8 mouse cellular contexts compared by ENCODE assay signal in genomic region chr2:101628297-101629236, GRCm38 (mm10). TPM values are rescaled to one million over a fixed set of nuclear protein-coding genes. Genes with fewer than 3 reads are reported as not detected.
DNase-seq lines count a peak whose midpoint lies in the region; ATAC-seq lines count a peak whose summit lies in the region.

No protein-coding gene starts in this region.

- peak overlapping the region; percentile 90 for H3K27ac ChIP-seq in intestine, embryonic 15.5 days
- H3K27ac ChIP-seq in midbrain, embryonic 10.5 days (replicated peaks): peak overlapping the region; percentile 90

- H3K27me3 ChIP-seq in intestine, embryonic 15.5 days (replicated peaks): no peaks in the 10 kb centered on the region
- no peaks in the 10 kb centered on the region for H3K27me3 ChIP-seq in midbrain, embryonic 10.5 days (ENCODE audit: low read depth, poor library complexity, severe bottlenecking)

- intact Hi-C loops in gastrocnemius, postnatal 36 days (cut with DNase I): no loop called here
- intact Hi-C loops in left cerebral cortex, postnatal 25 days (cut with DNase I): no loop called here

- no peaks in the 10 kb centered on the region for H3K9me3 ChIP-seq in intestine, embryonic 15.5 days
- H3K9me3 ChIP-seq in midbrain, embryonic 10.5 days (replicated peaks): no peaks in the 10 kb centered on the region

- H3K9ac ChIP-seq in intestine, embryonic 15.5 days: peak overlapping the region; percentile 73

- peak overlapping the region; percentile 62 for H3K4me2 ChIP-seq in intestine, embryonic 15.5 days (replicated peaks)

- no peaks in the 10 kb centered on the region for H3K4me1 ChIP-seq in intestine, embryonic 15.5 days (replicated peaks)
- peaks cover 16% of the 10 kb centered on the region for H3K4me1 ChIP-seq in midbrain, embryonic 10.5 days

- H3K36me3 ChIP-seq in intestine, embryonic 15.5 days: no peaks in the 10 kb centered on the region
- H3K36me3 ChIP-seq in midbrain, embryonic 10.5 days: no peaks in the 10 kb centered on the region

- DNase-seq in thymus, postnatal 4 days: peak; percentile 52
- DNase-seq in thymus, postnatal 0 days (ENCODE audit: low spot score): no peak
- peak; percentile 91 for DNase-seq in embryo, embryonic 11.5 days (ENCODE audit: low read depth, low spot score)
- DNase-seq in gastrocnemius, postnatal 36 days: peak; percentile 36 to 72
- peak; percentile 90 to 98 for DNase-seq in left cerebral cortex, postnatal 25 days (ENCODE audit: low spot score in 2 of 2)
- DNase-seq in midbrain, embryonic 10.5 days (ENCODE audit: low spot score): peak; percentile 82
- peak; percentile 47 for DNase-seq in right cerebral cortex, postnatal 4 days

- peak; percentile 100 for ATAC-seq in intestine, embryonic 15.5 days

- H3K4me3 ChIP-seq in intestine, embryonic 15.5 days (replicated peaks): peak overlapping the region; percentile 72
- H3K4me3 ChIP-seq in midbrain, embryonic 10.5 days: peak overlapping the region; percentile 72

- WGBS in intestine, embryonic 15.5 days: 2% methylated on average over 31 of the region's 31 CpGs
- 1% methylated on average over 31 of the region's 31 CpGs for WGBS in midbrain, embryonic 10.5 days

RNA-seq across cellular contexts. Expression of gene Rag2, which starts 4.0 kb away (rescaled TPM):
- polyA plus RNA-seq in thymus, postnatal 0 days (2015; fragmentation: Nextera tagmentation; extraction: Ambion mirVana): 116 and 143 TPM in 2 replicates
- total RNA-seq in gastrocnemius, postnatal 36 days (2021): under 1 TPM in 1 of 2 experiments, not detected in 1; 0.48 TPM
- polyA plus RNA-seq in intestine, embryonic 15.5 days (2015; fragmentation: Nextera tagmentation; extraction: Ambion mirVana): 0.08 and 0.09 TPM in 2 replicates
- not detected for total RNA-seq in left cerebral cortex, postnatal 25 days (2021)
- not detected in 2 replicates for polyA plus RNA-seq in midbrain, embryonic 10.5 days (2016; fragmentation: Nextera tagmentation; extraction: Ambion mirVana)

RNA-seq across cellular contexts. Expression of gene Rag1, which starts 20.7 kb away (rescaled TPM):
- 319 and 337 TPM in 2 replicates for polyA plus RNA-seq in thymus, postnatal 0 days (2015; fragmentation: Nextera tagmentation; extraction: Ambion mirVana)
- 1 to 10 TPM in 1 of 2 experiments, not detected in 1; 3.5 TPM for total RNA-seq in gastrocnemius, postnatal 36 days (2021)
- 0.03 TPM in 1 of 2 replicates, not detected in the other for polyA plus RNA-seq in intestine, embryonic 15.5 days (2015; fragmentation: Nextera tagmentation; extraction: Ambion mirVana)
- under 1 TPM; 0.18 to 0.37 TPM for total RNA-seq in left cerebral cortex, postnatal 25 days (2021)
- 0.02 and 0.10 TPM in 2 replicates for polyA plus RNA-seq in midbrain, embryonic 10.5 days (2016; fragmentation: Nextera tagmentation; extraction: Ambion mirVana)

RNA-seq across cellular contexts. Expression of gene B230118H07Rik, which starts 20.8 kb away (rescaled TPM):
- polyA plus RNA-seq in thymus, postnatal 0 days (2015; fragmentation: Nextera tagmentation; extraction: Ambion mirVana): 109 and 145 TPM in 2 replicates
- total RNA-seq in gastrocnemius, postnatal 36 days (2021): 10 to 100 TPM; 57.9 to 81.9 TPM
- polyA plus RNA-seq in intestine, embryonic 15.5 days (2015; fragmentation: Nextera tagmentation; extraction: Ambion mirVana): 52.0 and 57.2 TPM in 2 replicates
- total RNA-seq in left cerebral cortex, postnatal 25 days (2021): 10 to 100 TPM; 24.7 to 28.3 TPM
- polyA plus RNA-seq in midbrain, embryonic 10.5 days (2016; fragmentation: Nextera tagmentation; extraction: Ambion mirVana): 57.4 and 64.1 TPM in 2 replicates

RNA-seq across cellular contexts. Expression of gene Traf6, which starts 49.7 kb away (rescaled TPM):
- 13.5 and 15.0 TPM in 2 replicates for polyA plus RNA-seq in thymus, postnatal 0 days (2015; fragmentation: Nextera tagmentation; extraction: Ambion mirVana)
- 1 to 10 TPM; 7.9 to 9.2 TPM for total RNA-seq in gastrocnemius, postnatal 36 days (2021)
- 8.2 and 9.2 TPM in 2 replicates for polyA plus RNA-seq in intestine, embryonic 15.5 days (2015; fragmentation: Nextera tagmentation; extraction: Ambion mirVana)
- total RNA-seq in left cerebral cortex, postnatal 25 days (2021): 10 to 100 TPM in 1 of 2 experiments, 1 to 10 TPM in 1; 9.9 to 11.7 TPM
- 16.9 and 18.7 TPM in 2 replicates for polyA plus RNA-seq in midbrain, embryonic 10.5 days (2016; fragmentation: Nextera tagmentation; extraction: Ambion mirVana)

Comparison
In these comparisons a context has a peak if more than half of its experiments do, and no peak if none do; other contexts are left out.
1. RNA of gene Rag2, which starts 4.0 kb away (polyA plus RNA-seq): 116 to 143 TPM in thymus, postnatal 0 days; 0.08 to 0.09 TPM in intestine, embryonic 15.5 days and not detected in midbrain, embryonic 10.5 days; every median in the first group is over 100 times any median in the second.
2. RNA of gene Rag1, which starts 20.7 kb away (polyA plus RNA-seq): 319 to 337 TPM in thymus, postnatal 0 days; 0.03 TPM in intestine, embryonic 15.5 days and 0.02 to 0.10 TPM in midbrain, embryonic 10.5 days; every median in the first group is over 100 times any median in the second.